Mouse (Mus musculus) cerebellum, adult 9-10 months (tissue): ENCODE measurements around the gene Klc2.
"Not testable (repeated sequence)": the region's sequence is repeated elsewhere in the genome, so short reads cannot be mapped to it uniquely, and the experiment has no call there.

Source experiments
- DNase-seq: peaks from one replicate; pipeline ENCODE4 v3.0.0; 2022

Gene Klc2

GRCm38 (mm10) chr19:5098363-5099143 lies 19.8 kb downstream of the Klc2 start, which contains the start of gene Cnih2:
TSS of gene Cnih2 (minus strand) at chr19:5098521.
- no peak for DNase-seq

- DNase-seq = peak; percentile 56
Measured at GRCm38 (mm10) chr19:5097521-5098362, 20.6 kb downstream of the Klc2 start.

GRCm38 (mm10) chr19:5095887-5096474 lies 22.4 kb downstream of the Klc2 start:
- peak; percentile 54 for DNase-seq

GRCm38 (mm10) chr19:5094746-5095417 lies 23.5 kb downstream of the Klc2 start:
- no peak for DNase-seq

GRCm38 (mm10) chr19:5094243-5094632 lies 24.1 kb downstream of the Klc2 start:
- DNase-seq = peak; percentile 96

GRCm38 (mm10) chr19:5093481-5094242 lies 24.7 kb downstream of the Klc2 start:
- peak; percentile 73 for DNase-seq

GRCm38 (mm10) chr19:5092083-5092482 lies 26.3 kb downstream of the Klc2 start:
- no peak for DNase-seq

- peak; percentile 65 for DNase-seq
Measured at GRCm38 (mm10) chr19:5089324-5089723, 29.0 kb downstream of the Klc2 start.

GRCm38 (mm10) chr19:5087884-5088728 lies 30.3 kb downstream of the Klc2 start, which contains the start of gene Yif1a:
TSS of gene Yif1a (plus strand) at chr19:5088538.
- peak; percentile 99 for DNase-seq

- DNase-seq = not testable (repeated sequence)
Measured at GRCm38 (mm10) chr19:5086533-5086932, 31.8 kb downstream of the Klc2 start.

GRCm38 (mm10) chr19:5085145-5085863 lies 33.1 kb downstream of the Klc2 start, which contains the start of gene Tmem151a:
TSS of gene Tmem151a (minus strand) at chr19:5085531.
- peak; percentile 74 for DNase-seq

GRCm38 (mm10) chr19:5084834-5085144 lies 33.6 kb downstream of the Klc2 start:
- DNase-seq = no peak

- peak; percentile 73 for DNase-seq
Measured at GRCm38 (mm10) chr19:5083961-5084833, 34.2 kb downstream of the Klc2 start.

- DNase-seq = peak; percentile 65
Measured at GRCm38 (mm10) chr19:5082596-5082995, 35.8 kb downstream of the Klc2 start.

- DNase-seq = no peak
Measured at GRCm38 (mm10) chr19:5082005-5082404, 36.4 kb downstream of the Klc2 start.

GRCm38 (mm10) chr19:5079279-5079678 lies 39.1 kb downstream of the Klc2 start:
- DNase-seq = no peak

- DNase-seq = no peak
Measured at GRCm38 (mm10) chr19:5073518-5073917, 44.8 kb downstream of the Klc2 start.

- peak; percentile 64 for DNase-seq
Measured at GRCm38 (mm10) chr19:5073028-5073427, 45.3 kb downstream of the Klc2 start.

- DNase-seq = peak; percentile 41
Measured at GRCm38 (mm10) chr19:5072389-5073019, 45.9 kb downstream of the Klc2 start.
